Mouse (Mus musculus): ENCODE data around the gene Sfi1.
"Not testable (repeated sequence)": the region's sequence is repeated elsewhere in the genome, so short reads cannot be mapped to it uniquely, and the experiment has no call there.

The Sfi1 gene

DNA sequence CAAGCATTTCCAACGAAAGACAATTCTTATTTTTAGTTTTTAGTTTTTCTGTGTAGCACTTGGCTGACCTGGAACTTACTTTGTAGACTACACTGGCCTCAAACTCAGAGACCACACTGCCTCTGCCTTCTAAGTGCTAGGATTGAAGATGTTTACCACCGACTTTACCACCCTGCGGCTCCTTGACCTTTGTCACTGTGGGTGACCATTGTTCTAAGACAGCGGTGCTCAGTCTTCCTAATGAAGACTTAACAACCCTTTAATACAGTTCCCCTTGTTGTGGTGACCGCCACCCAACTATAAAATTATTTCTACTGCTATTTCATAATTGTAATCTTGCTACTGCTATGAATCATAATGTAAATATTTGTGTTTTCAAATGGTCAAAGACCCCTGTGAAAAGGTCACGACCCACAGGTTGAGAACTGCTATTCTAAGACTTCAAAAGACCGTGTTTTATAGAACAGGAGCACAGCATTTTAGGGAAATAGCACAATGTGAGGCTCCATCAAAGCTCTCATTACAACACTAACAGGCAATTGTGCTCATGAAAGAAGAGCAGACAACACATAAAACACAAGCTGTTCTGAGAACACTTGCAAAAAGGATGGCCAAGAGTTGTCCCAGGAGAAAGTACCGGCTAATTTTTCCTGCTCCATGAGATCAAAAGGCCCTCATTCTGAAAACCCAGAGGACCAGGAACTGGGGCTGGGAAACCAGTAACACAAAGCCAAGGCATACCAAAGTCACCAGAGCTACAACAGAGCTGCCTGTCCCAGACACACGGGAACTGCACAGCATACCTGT is 47.7 kb downstream of the Sfi1 start:
- not testable (repeated sequence) for DNase-seq (ENCODE audit: low spot score in 2 of 2)

DNA sequence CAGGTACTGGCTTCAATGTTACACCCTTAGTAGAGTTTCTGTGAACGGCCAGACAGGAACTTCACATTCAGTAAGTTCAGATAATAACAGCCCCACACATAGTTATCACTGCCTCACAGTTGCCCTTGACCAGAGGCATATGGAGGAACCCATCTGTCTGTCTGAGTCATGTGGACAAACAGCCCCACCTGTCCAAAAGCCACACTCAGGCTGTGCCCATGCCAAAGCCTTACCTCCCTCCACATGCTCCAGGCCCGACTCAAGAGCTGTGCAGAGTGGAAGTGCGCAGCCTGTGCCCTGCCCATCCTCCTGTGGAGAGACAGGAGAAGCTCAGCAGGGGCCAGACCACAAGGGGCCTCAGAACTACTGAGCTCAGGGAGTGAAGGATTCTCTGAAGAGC is 49.3 kb downstream of the Sfi1 start:
- not testable (repeated sequence) for DNase-seq (ENCODE audit: low spot score in 2 of 2)

DNA sequence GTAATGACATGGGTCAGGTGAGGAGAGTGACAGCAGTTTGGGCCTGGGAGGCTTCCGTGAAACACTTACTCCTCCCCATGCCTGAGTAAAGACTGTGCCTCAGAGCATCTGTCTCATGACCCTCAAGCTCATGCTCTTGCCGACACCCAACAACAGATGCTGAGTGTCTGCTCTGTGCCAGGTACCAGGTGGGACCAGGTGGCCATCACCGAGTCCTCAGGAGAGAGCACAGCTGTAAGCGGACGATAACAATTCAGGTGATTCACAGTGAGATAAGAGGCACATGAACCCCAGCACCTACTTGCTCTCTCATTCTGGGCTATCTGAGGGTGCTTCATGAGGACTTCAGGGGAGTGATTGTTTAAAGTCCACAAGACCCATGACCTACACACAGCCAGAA is 50.9 kb downstream of the Sfi1 start:
- DNase-seq (ENCODE audit: low spot score in 2 of 2), result peak; percentile 83

DNA sequence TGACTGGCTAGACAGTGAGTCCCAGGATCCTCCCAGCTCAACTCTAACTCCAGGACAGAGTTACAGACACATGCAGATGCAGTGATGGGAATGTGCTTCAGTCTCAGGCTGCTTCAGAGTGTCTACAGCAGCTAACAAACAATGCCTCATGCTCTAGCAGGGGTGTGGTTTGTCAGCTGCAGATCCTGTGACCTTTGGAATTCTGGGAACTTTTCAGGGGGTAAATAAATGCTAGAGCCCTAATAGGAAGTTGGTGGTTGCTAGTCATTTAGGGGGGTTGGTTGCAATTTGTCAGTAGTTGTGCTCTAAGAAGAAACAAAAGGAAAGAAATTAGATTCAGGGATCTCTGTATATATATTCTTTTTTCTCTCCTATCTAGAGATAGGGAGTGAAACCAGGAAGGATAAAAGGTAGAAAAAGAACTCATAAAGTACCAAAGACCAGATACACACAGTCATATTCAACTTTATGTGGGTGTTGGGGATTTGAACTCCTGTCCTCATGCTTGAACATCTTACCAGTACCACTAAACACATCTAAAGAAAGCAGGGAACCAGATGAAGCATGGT is 52.2 kb downstream of the Sfi1 start:
- not testable (repeated sequence) for DNase-seq (ENCODE audit: low spot score in 2 of 2)

DNA sequence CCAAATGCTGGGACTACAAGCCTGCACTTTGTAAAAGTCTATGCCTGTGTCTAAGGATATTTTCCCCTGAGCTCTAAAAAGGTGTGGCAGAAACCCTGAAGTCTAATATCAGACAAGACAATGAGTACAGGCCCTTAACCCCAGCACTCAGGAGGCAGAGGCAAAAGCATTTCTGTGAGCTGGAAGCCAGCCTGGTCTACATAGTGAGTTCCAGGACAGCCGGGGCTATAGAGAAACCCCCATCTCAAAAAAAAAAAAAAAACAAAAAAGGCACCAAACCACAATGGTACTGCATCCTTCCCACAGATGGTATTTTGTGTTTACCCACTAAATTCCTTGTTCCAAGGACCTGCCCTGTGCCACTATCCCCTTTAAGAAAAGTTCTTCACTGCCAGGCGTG is 54.9 kb downstream of the Sfi1 start:
- peak; percentile 63 to 69 for DNase-seq (ENCODE audit: low spot score in 2 of 2)

DNA sequence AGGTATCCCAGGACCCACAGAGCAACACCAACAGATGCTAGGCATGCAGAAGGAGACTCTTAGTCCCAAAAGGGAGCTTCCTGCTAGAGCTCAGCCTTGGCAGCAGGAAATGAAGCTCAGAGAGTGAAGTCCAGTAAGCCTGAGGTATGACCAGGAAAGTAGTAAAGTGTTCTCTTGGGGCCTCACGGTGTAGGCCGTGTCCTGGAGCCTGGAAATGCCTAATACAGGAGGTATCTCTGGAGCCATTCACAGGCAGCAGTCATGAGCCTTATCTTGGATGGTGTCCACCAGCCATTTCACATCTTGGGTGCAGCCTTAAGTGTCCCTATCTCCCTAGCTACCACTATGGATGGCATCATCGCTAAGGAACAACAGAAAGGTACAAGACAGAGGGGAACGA is 56.0 kb downstream of the Sfi1 start:
- DNase-seq (ENCODE audit: low spot score in 2 of 2), result peak; percentile 60 to 68

DNA sequence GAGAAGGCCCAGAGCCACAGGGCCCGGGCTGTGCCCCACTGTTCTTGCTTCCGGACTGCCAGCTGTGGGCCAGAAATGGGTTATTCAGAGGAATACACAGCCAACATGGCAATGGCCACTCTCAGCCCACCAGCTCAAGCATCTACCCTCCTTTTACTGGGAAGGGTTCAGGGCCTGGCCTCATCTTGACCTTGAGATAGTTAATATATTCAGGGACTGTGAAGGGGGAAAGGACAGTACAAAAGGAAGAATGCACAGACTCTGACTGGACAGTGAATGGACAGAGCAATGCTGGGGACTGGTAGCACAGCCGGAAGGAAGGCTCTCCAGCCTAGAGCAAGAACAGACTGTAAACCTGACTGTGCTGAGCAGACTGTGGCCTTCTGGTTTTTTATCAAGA is 57.3 kb downstream of the Sfi1 start:
- DNase-seq (ENCODE audit: low spot score in 2 of 2), result peak in 1 of 2 experiments; percentile 33

DNA sequence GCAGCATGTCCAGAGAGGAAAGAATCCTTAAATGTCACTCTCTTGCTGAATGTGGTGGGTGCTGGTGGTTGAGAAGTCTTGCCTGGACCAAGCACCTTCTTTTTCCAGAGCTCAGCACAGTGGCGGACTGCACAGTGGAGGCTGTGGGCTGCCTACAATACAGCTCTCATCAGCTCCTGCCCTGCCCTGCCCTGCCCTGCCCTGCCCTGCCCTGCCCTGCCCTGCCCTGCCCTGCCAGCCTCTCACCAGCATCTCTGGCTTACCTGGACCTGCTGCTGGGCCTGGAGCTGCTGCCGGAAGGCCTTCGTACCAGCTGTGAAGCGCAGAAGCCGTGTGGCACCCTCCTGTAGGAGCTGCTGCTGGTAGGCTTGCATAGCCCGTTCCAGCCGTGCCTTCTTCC is 57.9 kb downstream of the Sfi1 start:
- not testable (repeated sequence) for DNase-seq (ENCODE audit: low spot score in 2 of 2)

DNA sequence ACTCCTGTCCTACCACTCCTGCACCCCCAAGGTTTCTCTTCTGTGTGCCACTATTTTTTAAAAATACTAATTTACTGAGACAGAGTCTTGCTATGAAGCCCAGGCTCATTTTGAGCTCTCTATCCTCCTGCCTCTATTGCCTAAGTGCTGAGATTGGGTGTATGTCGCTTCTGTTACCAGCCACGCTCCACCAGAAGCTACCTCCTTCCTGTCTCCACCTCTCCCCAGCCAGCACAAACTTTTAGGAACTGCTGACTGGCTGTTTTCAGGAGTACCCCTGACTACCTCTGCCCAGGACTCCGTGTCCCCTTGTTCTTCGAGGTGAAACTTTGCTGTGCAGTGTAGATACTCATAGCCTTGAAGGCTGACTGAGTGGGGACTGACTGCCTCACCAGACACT is 59.9 kb downstream of the Sfi1 start:
- not testable (repeated sequence) for DNase-seq (ENCODE audit: low spot score in 2 of 2)

DNA sequence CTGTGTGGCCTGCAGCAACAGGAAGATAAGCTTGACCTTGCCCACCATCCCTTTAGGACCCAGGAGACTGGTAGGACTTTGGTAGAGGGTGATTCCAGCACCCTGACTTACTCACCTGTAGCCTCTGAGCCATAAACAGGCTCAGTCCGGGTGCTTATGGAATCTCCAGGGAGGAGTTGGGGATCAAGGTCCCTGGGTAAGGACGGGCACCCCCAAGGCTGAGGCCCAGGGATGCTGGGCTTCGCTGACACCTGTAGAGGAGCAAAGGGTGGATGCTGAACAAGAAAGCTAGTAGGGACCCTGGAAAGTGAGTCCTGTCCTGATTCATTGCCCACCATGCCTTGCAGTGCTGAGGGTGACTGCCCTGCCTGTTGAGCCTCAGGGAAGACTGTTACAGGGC is 60.3 kb downstream of the Sfi1 start:
- DNase-seq (ENCODE audit: low spot score in 2 of 2), result not testable (repeated sequence)

DNA sequence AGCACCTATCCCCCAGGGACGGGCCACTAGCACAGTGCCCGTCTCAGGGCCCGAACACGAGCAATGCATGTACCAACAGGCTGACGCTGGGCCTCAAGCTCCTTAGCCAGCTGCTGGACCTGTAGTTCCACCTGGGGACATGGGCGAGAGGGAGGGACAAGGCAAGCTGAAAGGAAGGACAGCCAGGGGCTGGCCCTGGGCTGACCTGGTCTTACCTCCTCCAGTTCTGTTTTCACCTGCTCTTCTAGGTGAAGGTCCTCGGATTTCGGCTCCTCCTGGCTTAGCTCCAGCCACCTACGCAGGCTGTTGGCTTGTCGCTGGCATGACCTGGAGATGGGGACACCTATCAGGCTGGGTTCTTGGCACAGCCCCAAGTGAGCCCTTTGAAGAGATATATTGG is 61.3 kb downstream of the Sfi1 start:
- DNase-seq (ENCODE audit: low spot score in 2 of 2), result peak; percentile 50 to 67

DNA sequence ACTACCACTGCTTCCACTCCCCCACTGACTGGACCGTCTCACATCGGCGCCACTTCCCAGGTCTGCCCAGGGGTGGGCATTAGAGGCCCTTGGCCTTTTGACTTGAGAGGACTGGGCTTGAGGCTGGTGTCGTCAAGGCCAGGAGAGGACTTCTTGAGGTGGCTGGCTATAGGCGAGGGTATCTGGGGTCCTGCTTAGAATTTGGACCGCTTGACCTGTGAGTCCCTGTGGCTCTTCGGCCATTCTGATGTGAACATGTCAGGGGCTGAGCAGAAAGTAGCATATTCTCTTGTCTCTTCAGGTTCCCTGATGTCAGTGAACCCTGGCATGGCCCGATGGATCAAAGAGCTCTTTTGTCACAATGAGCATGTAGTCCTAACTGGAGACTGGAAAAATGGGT is 63.4 kb downstream of the Sfi1 start:
- peak; percentile 74 to 80 for DNase-seq (ENCODE audit: low spot score in 2 of 2)

DNA sequence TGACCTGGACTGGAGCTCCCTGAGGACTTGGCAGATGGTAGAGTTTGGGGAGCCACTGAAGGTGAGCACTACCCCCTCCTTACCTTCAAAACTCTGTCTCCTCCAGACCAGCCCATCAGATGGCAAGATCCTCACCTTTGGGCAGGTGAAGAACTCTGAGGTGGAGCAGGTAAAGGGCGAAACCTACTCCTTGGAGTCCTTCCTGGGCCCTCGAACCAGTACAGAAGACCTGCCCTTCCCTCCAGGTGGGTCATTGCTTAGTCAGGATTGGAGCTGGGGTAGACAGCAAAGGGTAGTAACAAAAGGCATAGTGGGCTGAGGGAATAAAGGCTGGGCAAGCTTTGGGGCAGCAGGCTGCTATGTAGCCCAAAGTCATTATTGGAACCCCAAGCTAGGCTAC is 64.0 kb downstream of the Sfi1 start:
- DNase-seq (ENCODE audit: low spot score in 2 of 2), result not testable (repeated sequence)

DNA sequence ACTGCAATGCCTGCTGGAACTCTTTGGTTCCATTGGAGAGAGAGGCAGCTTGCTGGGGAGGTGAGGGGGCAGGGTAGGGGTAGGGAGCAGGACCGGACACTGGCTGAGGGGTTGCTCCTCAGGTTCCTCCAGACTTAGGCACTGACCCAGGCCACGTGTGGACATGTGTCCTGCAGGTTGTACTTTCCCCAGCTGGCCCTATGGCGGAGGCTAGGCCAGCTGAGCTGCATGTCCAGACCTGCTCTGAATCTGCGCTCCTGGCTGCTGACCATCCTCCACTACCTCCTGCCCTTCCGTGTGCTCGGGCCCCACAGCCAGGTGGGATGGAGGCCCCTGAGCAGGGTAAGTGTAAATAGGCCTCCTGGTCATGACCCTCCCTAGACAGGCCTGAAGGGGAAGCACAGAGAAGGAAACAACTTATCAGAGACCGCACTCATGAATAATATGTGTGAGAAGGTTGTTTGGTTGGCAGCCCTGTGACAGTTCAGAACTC is 65.9 kb downstream of the Sfi1 start:
- DNase-seq (ENCODE audit: low spot score in 2 of 2), result peak; percentile 62 to 74

DNA sequence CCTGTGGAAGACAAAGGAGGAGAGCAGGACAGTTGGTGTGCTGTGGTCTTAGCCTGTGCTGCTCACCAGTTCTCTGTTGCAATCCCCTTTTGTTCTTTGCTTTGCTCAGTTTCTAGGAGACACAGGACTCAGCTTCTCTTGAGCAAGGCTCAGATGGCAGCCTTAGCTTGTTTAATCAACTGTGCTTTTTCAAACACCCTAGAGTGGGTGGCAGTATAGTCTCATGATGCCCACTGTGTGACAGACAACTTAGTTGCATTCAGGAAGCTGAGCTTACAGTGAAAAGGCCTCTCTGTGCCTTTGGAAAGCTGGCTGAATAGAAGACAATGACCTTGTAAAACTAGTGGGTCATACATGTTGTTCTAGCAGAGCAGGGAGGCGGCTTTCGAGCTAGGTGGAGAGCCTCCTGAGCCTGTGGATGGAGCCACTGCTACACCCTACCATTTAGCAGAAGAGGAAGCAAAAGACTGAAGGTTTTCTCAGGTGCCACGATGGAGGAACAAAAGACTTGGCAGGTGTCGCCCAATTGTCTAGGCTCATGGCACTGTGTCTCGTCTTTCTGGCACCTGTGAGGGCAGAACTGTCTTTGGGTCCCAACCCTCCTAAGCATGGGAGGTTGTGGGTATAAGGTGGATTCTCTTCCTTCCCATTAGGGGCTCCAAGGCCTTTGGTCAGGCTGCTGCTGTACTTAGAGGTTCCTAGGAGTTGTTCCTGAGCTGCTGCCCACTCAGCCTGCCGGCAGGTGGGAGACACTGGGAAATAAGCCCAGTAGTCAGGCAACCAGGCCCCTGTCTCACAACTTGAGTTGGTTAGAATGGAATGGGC is 66.6 kb downstream of the Sfi1 start:
- peak; percentile 87 to 89 for DNase-seq (ENCODE audit: low spot score in 2 of 2)

DNA sequence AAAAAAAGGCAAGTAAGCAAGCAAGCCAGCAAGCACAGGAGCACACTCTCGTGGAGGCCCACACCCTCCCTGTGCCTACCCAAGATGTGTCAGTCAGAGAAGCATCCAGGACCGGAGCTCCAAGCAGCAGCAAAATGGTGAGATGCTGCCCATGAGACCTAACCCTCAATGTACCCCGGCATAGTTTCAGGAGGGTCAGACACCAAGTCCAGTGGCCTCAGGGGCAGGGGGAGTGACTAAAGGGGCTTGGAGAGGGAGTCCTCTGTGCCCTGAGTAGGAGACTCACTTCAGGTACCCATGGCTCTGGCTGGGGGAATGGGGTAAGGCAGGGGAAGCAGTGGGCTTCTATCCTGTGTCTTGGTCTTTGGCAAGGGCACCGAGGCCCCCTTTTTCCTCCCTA is 67.3 kb downstream of the Sfi1 start:
- not testable (repeated sequence) for DNase-seq (ENCODE audit: low spot score in 2 of 2)

DNA sequence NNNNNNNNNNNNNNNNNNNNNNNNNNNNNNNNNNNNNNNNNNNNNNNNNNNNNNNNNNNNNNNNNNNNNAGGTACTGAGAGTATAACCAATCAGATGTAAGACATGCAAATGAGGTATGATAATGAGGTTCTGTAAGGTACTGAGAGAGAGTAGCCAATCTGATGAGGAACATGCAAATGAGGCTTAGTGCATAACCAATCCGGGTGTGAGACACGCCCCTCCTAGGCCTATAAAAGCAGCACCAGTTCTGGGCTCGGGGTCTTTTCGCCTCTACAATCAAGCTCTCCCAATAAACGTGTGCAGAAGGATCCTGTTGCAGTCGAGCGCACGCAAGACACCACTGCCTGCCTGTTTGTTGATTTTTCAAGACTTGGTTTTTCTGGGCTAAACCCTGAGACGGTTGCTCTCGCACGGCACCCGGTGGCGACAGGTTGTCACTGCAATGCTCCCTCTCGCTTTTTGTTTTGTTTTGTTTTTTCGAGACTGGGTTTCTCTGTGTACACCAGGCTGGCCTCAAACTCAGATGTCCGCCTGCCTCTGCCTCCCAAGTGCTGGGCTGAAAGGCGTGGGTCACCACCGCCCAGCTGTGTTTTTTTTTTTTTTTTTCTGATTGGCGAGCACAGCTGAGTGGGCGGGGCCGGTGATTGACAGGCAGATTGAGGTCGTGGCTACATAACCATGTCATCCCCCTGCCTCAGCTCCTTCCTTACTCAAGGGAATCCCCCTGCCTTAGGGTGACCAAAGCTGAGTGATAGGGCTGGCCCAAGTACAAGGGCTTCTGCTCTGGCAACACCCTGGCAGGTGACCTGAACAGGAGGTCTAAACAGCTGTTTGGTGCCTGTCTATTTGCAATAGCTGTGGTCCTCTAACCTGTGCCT is 68.1 kb downstream of the Sfi1 start:
- DNase-seq (ENCODE audit: low spot score in 2 of 2), result peak in 1 of 2 experiments; percentile 29

DNA sequence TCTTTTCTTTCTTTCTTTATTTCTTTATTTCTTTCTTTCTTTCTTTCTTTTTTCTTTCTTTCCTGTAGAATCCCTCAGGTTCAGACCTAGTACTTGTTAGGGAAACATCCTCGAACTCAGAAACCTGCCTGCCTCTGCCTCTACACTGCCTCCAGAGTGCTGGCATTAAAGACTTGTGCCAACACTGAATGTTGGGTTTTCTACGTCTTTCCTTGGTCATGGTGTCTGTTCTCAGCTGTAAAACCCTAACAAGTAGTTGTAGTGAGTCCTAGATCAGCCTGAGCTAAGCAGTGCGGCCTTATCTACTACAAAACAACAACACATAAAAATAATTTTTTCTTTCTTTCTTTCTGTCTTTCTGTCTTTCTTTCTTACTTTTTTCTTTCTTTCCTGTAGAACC is 78.9 kb downstream of the Sfi1 start:
- no peak for DNase-seq (ENCODE audit: low spot score in 2 of 2)

DNA sequence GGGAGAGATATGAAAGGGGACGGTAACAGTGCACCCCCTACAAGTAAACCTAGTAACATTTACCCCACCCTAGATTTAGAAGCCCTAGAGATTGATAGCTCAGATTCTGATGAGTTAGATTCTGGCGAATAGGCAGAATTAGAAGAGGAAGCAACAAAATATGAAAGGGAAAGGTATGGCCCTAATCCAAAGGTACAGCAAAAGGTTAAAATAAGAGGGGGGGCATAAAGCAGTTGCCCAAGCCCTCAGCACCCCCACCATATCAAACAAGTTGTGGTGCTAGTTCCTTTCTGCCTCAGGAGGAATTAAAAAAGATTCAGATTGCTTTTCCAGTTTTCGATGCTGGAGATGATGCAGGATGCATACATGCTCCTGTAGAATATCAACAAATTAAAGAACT is 87.1 kb downstream of the Sfi1 start:
- no peak for DNase-seq (ENCODE audit: low spot score in 2 of 2)

DNA sequence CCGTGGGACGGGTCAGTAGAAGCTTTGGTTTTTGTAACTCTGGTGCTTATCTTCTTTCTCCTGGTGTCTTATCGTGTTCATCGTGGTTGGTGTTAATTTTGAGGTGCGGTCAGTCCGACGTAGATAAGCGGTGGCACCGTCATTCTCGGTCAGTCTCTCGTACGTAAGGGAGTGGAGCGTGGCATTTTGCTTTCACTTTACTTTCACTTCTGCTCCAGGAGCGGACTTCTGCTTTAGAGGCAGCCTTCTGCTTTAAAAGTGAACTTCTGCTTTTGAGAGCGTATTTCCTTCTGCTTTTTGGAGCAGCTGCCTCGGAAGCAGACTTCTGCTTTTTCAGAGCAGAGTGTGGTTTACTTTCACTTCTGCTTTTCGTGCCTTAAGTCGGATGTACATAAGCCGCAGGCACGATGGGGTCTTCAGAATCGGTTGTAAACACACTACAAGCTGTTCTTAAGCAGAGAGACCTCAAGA is 88.0 kb downstream of the Sfi1 start:
- DNase-seq (ENCODE audit: low spot score in 2 of 2), result peak; percentile 84 to 87
